Mouse (Mus musculus): Measurements from ENCODE around the gene Mcur1. TPM values are rescaled to one million over a fixed set of nuclear protein-coding genes. Genes with fewer than 3 reads are reported as not detected.
A peak's percentile ranks its signal among the peaks of the same experiment; 100 is the strongest.

The Mcur1 gene
- 10 to 100 TPM; 14.2 to 16.9 TPM for total RNA-seq (2021)

- DNase-seq (ENCODE audit: low spot score in 2 of 2), result peak; percentile 85 to 91
- intact Hi-C loops (cut with DNase I), result no loop called here
Measured at GRCm38 (mm10) chr13:43559711-43560457, at the start of gene Mcur1. Gene Mcur1 (minus strand): TSS chr13:43560191.

- DNase-seq (ENCODE audit: low spot score in 2 of 2), result no peak
- intact Hi-C loops (cut with DNase I), result no loop called here
Measured at GRCm38 (mm10) chr13:43608854-43609253, 48.9 kb upstream of the Mcur1 start.

GRCm38 (mm10) chr13:43603042-43603441 is 43.1 kb upstream of the Mcur1 start:
- DNase-seq (ENCODE audit: low spot score in 2 of 2), result no peak
- intact Hi-C loops (cut with DNase I), result no loop called here

GRCm38 (mm10) chr13:43602440-43602839 is 42.4 kb upstream of the Mcur1 start:
- intact Hi-C loops (cut with DNase I), result no loop called here
- DNase-seq (ENCODE audit: low spot score in 2 of 2), result no peak

- intact Hi-C loops (cut with DNase I), result no loop called here
Measured at GRCm38 (mm10) chr13:43600967-43601366, 41.0 kb upstream of the Mcur1 start.

GRCm38 (mm10) chr13:43595896-43596295 is 35.9 kb upstream of the Mcur1 start:
- intact Hi-C loops (cut with DNase I), result loop anchor here (1.0 to 2.0 kb wide), 2 partner anchors 129 to 143 kb away; no protein-coding TSS in a partner anchor
- peak in 1 of 2 experiments; percentile 60 for DNase-seq (ENCODE audit: low spot score in 2 of 2)

More at GRCm38 (mm10) chr13:43600967-43601366, 41.0 kb upstream of the Mcur1 start:
- DNase-seq (ENCODE audit: low spot score in 2 of 2), result no peak

- intact Hi-C loops (cut with DNase I), result no loop called here
- DNase-seq (ENCODE audit: low spot score in 2 of 2), result no peak
Measured at GRCm38 (mm10) chr13:43592681-43593068, 32.7 kb upstream of the Mcur1 start.

- intact Hi-C loops (cut with DNase I), result no loop called here
- peak; percentile 16 to 67 for DNase-seq (ENCODE audit: low spot score in 2 of 2)
Measured at GRCm38 (mm10) chr13:43591828-43592680, 32.1 kb upstream of the Mcur1 start.

GRCm38 (mm10) chr13:43587844-43588840 is 28.2 kb upstream of the Mcur1 start:
- DNase-seq (ENCODE audit: low spot score in 2 of 2), result peak in 1 of 2 experiments; percentile 82
- intact Hi-C loops (cut with DNase I), result no loop called here

GRCm38 (mm10) chr13:43586966-43587365 is 27.0 kb upstream of the Mcur1 start:
- intact Hi-C loops (cut with DNase I), result no loop called here

GRCm38 (mm10) chr13:43585335-43585734 is 25.3 kb upstream of the Mcur1 start:
- intact Hi-C loops (cut with DNase I), result no loop called here
- DNase-seq (ENCODE audit: low spot score in 2 of 2), result no peak

More at GRCm38 (mm10) chr13:43586966-43587365, 27.0 kb upstream of the Mcur1 start:
- no peak for DNase-seq (ENCODE audit: low spot score in 2 of 2)

- no peak for DNase-seq (ENCODE audit: low spot score in 2 of 2)
- intact Hi-C loops (cut with DNase I), result no loop called here
Measured at GRCm38 (mm10) chr13:43583504-43583903, 23.5 kb upstream of the Mcur1 start.

GRCm38 (mm10) chr13:43582961-43583360 is 23.0 kb upstream of the Mcur1 start:
- no peak for DNase-seq (ENCODE audit: low spot score in 2 of 2)
- intact Hi-C loops (cut with DNase I), result no loop called here

- no peak for DNase-seq (ENCODE audit: low spot score in 2 of 2)
- intact Hi-C loops (cut with DNase I), result no loop called here
Measured at GRCm38 (mm10) chr13:43580661-43581060, 20.7 kb upstream of the Mcur1 start.

GRCm38 (mm10) chr13:43579740-43580139 is 19.7 kb upstream of the Mcur1 start:
- DNase-seq (ENCODE audit: low spot score in 2 of 2), result no peak
- intact Hi-C loops (cut with DNase I), result no loop called here

- intact Hi-C loops (cut with DNase I), result no loop called here
- no peak for DNase-seq (ENCODE audit: low spot score in 2 of 2)
Measured at GRCm38 (mm10) chr13:43577766-43578165, 17.8 kb upstream of the Mcur1 start.

- intact Hi-C loops (cut with DNase I), result no loop called here
- no peak for DNase-seq (ENCODE audit: low spot score in 2 of 2)
Measured at GRCm38 (mm10) chr13:43577254-43577653, 17.3 kb upstream of the Mcur1 start.

- intact Hi-C loops (cut with DNase I), result no loop called here
- DNase-seq (ENCODE audit: low spot score in 2 of 2), result no peak
Measured at GRCm38 (mm10) chr13:43575431-43575830, 15.4 kb upstream of the Mcur1 start.

- intact Hi-C loops (cut with DNase I), result no loop called here
Measured at GRCm38 (mm10) chr13:43573979-43574378, 14.0 kb upstream of the Mcur1 start.

More at GRCm38 (mm10) chr13:43573979-43574378, 14.0 kb upstream of the Mcur1 start:
- no peak for DNase-seq (ENCODE audit: low spot score in 2 of 2)

Measured in left cerebral cortex, postnatal 25 days (tissue).